Mouse (Mus musculus) adrenal gland, adult 18-20 months (tissue): ENCODE results near the gene Prss58. TPM values are rescaled to one million over a fixed set of nuclear protein-coding genes. Genes with fewer than 3 reads are reported as not detected.

Experiments used
- DNase-seq, 2 experiments: peaks; one replicate each; pipeline ENCODE4 v3.0.0; 2021 to 2022; ENCODE audit warnings: low spot score in 2 of 2
- long read RNA-seq, 2 experiments: library from polyadenylated mRNA; stranded (forward); transcript quantifications; one replicate each; pipeline ENCODE4 v2.0.0; 2021
- total RNA-seq, 2 experiments: library from RNA; stranded (reverse); gene quantifications; 1 replicate in 1 of 2; 2 replicates in 1 of 2; pipeline ENCODE4 v1.2.3; 2021

Gene Prss58
- not detected for total RNA-seq
- long read RNA-seq, experiment 1, result 0 reads
- long read RNA-seq, experiment 2, result 0 reads

GRCm38 (mm10) chr6:40900287-40900686 lies at the start of gene Prss58:
Gene Prss58 (minus strand): TSS chr6:40900387.
- DNase-seq, result no peak

- no peak for DNase-seq
Measured at GRCm38 (mm10) chr6:40940457-40940856, 40.3 kb upstream of the Prss58 start, which contains the start of gene 1700074P13Rik. Gene 1700074P13Rik (minus strand): TSS chr6:40940557.

- DNase-seq, result no peak
Measured at GRCm38 (mm10) chr6:40919954-40920353, 19.8 kb upstream of the Prss58 start.

GRCm38 (mm10) chr6:40894716-40895115 lies 5.5 kb downstream of the Prss58 start:
- no peak for DNase-seq

- peak; percentile 30 to 33 for DNase-seq
Measured at GRCm38 (mm10) chr6:40893577-40893976, 6.6 kb downstream of the Prss58 start.

GRCm38 (mm10) chr6:40891754-40892153 lies 8.4 kb downstream of the Prss58 start:
- no peak for DNase-seq

- DNase-seq, result no peak
Measured at GRCm38 (mm10) chr6:40890973-40891372, 9.2 kb downstream of the Prss58 start.

- DNase-seq, result no peak
Measured at GRCm38 (mm10) chr6:40887394-40887793, 12.8 kb downstream of the Prss58 start, which contains the start of gene Moxd2. Gene Moxd2 (minus strand): TSS chr6:40887494.

GRCm38 (mm10) chr6:40845283-40845682 lies 54.9 kb downstream of the Prss58 start:
- DNase-seq, result no peak

Other genes starting within 250 kb of the Prss58 start
- not detected for gene Moxd2, start 12.9 kb downstream of the Prss58 start, total RNA-seq
- gene 1700074P13Rik, start 40.2 kb upstream of the Prss58 start, total RNA-seq, result not detected
- gene Gm4744, start 51.5 kb upstream of the Prss58 start, total RNA-seq, result not detected
- not detected for gene 1810009J06Rik, start 64.4 kb upstream of the Prss58 start, total RNA-seq
- not detected for gene Gm2663, start 99.1 kb upstream of the Prss58 start, total RNA-seq
- gene 2210010C04Rik, start 135.1 kb upstream of the Prss58 start, total RNA-seq, result not detected